Mouse (Mus musculus) embryonic facial prominence, embryonic 14.5 days (tissue): ENCODE measurements around the gene Rbm12. TPM values are rescaled to one million over a fixed set of nuclear protein-coding genes. Genes with fewer than 3 reads are reported as not detected.

Source experiments
- ATAC-seq: fragments of 200-750 bp; cut with Nextera tagmentation; 2 replicates; pipeline ENCODE4 v1.8.0; 2017; ENCODE audit warnings: low read depth, moderate number of reproducible peaks, moderate TSS enrichment
- DNase-seq: peaks from one replicate; pipeline ENCODE4 v3.0.0-alpha.2; 2015; ENCODE audit warnings: low spot score
- H3K27ac ChIP-seq: fragments of 300-500 bp; sonication (generic); replicated peaks from 2 replicates; pipeline ENCODE4 v1.5.1; 2014; ENCODE audit warnings: low read depth, mild to moderate bottlenecking, low read length, moderate library complexity
- H3K27me3 ChIP-seq: fragments of 300-500 bp; sonication (generic); replicated peaks from 2 replicates; pipeline ENCODE4 v1.6.1; 2014; ENCODE audit warnings: low read length; ENCODE audit not compliant: control insufficient read depth, insufficient read depth
- H3K36me3 ChIP-seq: fragments of 300-500 bp; sonication (generic); 2 replicates; pipeline ENCODE4 v1.6.1; 2014; ENCODE audit warnings: low read length, mixed read lengths; ENCODE audit not compliant: control insufficient read depth, insufficient read depth
- H3K4me1 ChIP-seq: fragments of 300-500 bp; sonication (generic); 2 replicates; pipeline ENCODE4 v1.6.1; 2014; ENCODE audit warnings: antibody characterized with exemption, low read length; ENCODE audit not compliant: control insufficient read depth, insufficient read depth
- H3K4me2 ChIP-seq: fragments of 300-500 bp; sonication (generic); 2 replicates; pipeline ENCODE4 v1.6.1; 2014; ENCODE audit warnings: low read depth, mild to moderate bottlenecking, low read length, moderate library complexity, mixed read lengths
- H3K4me3 ChIP-seq: fragments of 300-500 bp; sonication (generic); 2 replicates; pipeline ENCODE4 v1.5.1; 2014; ENCODE audit warnings: low read depth, mild to moderate bottlenecking, low read length
- H3K9ac ChIP-seq: fragments of 300-500 bp; sonication (generic); 2 replicates; pipeline ENCODE4 v1.6.1; 2014; ENCODE audit warnings: low read depth, mild to moderate bottlenecking, low read length, moderate library complexity, mixed read lengths
- H3K9me3 ChIP-seq: fragments of 300-500 bp; sonication (generic); 2 replicates; pipeline ENCODE4 v1.6.1; 2016; ENCODE audit warnings: low read length; ENCODE audit not compliant: control insufficient read depth
- WGBS: fragments of 180-500 bp; shearing (Covaris S2); extraction: QIAGEN DNeasy Blood & Tissue Kit; methylation state at CpG from one replicate; pipeline ENCODE4 v1.1.7; 2014; 5-methylcytosine and 5-hydroxymethylcytosine counted together
- polyA plus RNA-seq: library from polyadenylated mRNA; unstranded; fragments of >200 nt; fragmentation: Nextera tagmentation; extraction: Ambion mirVana; gene quantifications from 2 replicates; pipeline ENCODE4 v1.2.1, GENCODE M21; 2014

The Rbm12 gene
- polyA plus RNA-seq, 1 experiment from 2014 or later, result 26.2 TPM

GRCm38 (mm10) chr2:156073725-156074124 lies 38.1 kb downstream of the Rbm12 start:
- no peaks in the 10 kb centered on the region for H3K9me3 ChIP-seq
- H3K27me3 ChIP-seq, result no peaks in the 10 kb centered on the region
- H3K4me1 ChIP-seq, result no peaks in the 10 kb centered on the region
- no peak overlapping the region for H3K4me3 ChIP-seq
- H3K4me2 ChIP-seq, result no peak overlapping the region
- H3K36me3 ChIP-seq, result peaks cover 100% of the 10 kb centered on the region
- ATAC-seq (no peak), DNase-seq (no peak)
- H3K27ac ChIP-seq, result no peak overlapping the region
- H3K9ac ChIP-seq, result no peak overlapping the region
- WGBS, result 93% methylated on average over 15 of the region's 15 CpGs

DNA sequence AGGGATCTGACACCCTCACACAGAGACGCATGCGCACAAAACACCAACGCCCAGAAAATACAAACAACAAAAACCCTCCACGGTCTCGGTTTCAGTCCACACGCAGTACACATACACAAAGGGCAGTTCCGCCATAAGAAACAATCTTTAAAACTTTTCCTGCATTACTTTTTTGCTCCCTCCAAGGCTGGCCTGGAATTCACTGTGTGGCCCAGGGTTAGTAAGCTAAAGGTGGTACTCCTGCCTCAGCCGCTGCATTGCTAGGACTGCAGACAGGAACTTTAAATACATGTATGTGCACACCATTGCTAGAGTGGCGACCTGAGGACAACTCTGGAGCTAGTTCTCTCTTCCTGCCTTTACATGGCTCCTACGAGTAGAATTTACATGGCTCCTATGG lies 40.5 kb downstream of the Rbm12 start:
- DNase-seq (no peak), ATAC-seq (no peak)
- no peaks in the 10 kb centered on the region for H3K4me1 ChIP-seq
- H3K9me3 ChIP-seq, result no peaks in the 10 kb centered on the region
- H3K9ac ChIP-seq, result no peak overlapping the region
- no peak overlapping the region for H3K27ac ChIP-seq
- 94% methylated on average over 10 of the region's 10 CpGs for WGBS
- H3K4me3 ChIP-seq, result no peak overlapping the region
- no peak overlapping the region for H3K4me2 ChIP-seq
- peaks cover 78% of the 10 kb centered on the region for H3K36me3 ChIP-seq
- H3K27me3 ChIP-seq, result no peaks in the 10 kb centered on the region

DNA sequence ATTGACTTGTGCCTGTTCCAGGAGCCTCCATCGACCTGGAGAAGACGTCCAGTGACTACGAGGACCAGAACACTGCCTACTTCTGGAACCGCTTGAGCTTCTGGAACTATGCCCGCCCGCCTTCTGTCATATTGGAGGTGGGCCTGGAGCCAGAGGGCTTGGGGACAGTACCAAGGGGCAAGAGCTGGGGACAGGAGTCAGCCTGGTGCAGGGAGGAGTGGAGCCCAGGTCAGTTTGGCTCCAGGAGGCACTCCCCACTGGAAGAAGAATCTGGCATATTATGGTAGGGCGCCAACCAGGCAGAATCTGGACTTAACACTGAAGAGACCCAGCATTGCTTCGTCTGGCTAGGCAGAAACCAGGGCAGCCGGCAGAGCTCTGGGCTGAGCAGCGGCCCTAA lies 43.9 kb downstream of the Rbm12 start:
- DNase-seq (no peak), ATAC-seq (no peak)
- Histone ChIP-seq H3K4me1 (no peaks in the 10 kb centered on the region), H3K27ac (no peak overlapping the region), H3K27me3 (no peaks in the 10 kb centered on the region), H3K4me2 (no peak overlapping the region), H3K4me3 (no peak overlapping the region), H3K9me3 (no peaks in the 10 kb centered on the region), H3K9ac (no peak overlapping the region), H3K36me3 (peaks cover 45% of the 10 kb centered on the region)
- WGBS, result 91% methylated on average over 10 of the region's 10 CpGs

GRCm38 (mm10) chr2:156066126-156066525 lies 45.7 kb downstream of the Rbm12 start:
- DNase-seq, result no peak
- Histone ChIP-seq H3K36me3 (peaks cover 27% of the 10 kb centered on the region), H3K27ac (no peak overlapping the region), H3K4me1 (no peaks in the 10 kb centered on the region), H3K27me3 (no peaks in the 10 kb centered on the region), H3K4me2 (peak overlapping the region; percentile 94), H3K4me3 (peak overlapping the region; percentile 72), H3K9ac (peak overlapping the region; percentile 85), H3K9me3 (no peaks in the 10 kb centered on the region)
- ATAC-seq, result 0 out of 2 replicates have a peak, but pooled peaks have one; percentile 2
- WGBS, result 30% methylated on average over 10 of the region's 10 CpGs

DNA sequence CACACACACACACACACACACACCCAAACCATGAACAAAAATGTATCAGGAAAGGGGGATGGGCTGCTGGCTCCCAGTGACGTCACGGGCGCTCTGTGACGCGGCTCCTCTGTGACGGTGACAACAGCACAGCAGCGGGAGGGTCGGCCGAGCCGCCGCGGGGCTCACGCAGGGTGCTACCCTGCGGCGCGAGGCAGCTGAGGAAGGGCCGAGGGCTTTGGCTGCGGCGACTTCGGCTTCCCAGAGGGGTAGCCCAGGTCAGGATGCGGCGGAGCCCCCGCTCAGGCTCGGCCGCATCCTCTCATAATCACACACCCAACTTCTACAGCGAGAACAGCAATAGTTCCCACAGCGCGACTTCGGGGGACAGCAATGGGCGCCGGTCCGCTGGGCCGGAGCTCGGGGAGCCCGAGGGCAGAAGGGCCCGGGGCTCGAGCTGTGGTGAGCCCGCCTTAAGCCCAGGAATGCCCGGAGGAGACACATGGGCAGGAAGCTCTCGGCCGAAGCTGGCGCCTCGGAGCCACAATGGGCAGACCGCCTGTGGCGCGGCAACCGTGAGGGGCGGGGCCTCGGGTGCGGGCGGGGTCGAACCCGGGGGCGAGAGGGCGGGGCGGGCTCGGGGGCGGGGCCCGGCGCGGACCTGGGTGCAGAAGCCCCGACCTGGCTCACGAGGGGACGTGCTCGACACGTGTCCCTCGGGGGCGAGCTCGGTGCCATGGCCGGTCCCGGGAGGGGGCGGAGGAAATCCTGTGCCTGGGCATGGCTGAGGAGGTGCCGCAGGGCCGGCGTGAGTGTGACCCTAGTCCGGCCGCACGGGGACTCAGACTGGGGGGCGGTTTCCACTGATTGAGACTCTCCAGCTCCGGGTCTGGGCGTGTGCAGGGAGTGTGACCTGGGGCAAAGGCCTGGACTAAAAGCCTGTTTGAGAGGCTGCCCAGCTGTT lies 46.4 kb downstream of the Rbm12 start, which contains the start of gene Spag4:
Gene Spag4, plus strand, starts transcription at position 77 of the 943 bp plus-strand sequence.
- no peaks in the 10 kb centered on the region for H3K9me3 ChIP-seq
- under 1% methylated on average over 38 of the region's 81 CpGs for WGBS
- no peaks in the 10 kb centered on the region for H3K4me1 ChIP-seq
- peak within 1 kb of the TSS; percentile 81 for H3K27ac ChIP-seq
- no peaks in the 10 kb centered on the region for H3K27me3 ChIP-seq
- peak; percentile 79 for ATAC-seq
- peak; percentile 80 for DNase-seq
- H3K36me3 ChIP-seq, result peaks cover 19% of the 10 kb centered on the region
- peak within 1 kb of the TSS; percentile 72 for H3K4me3 ChIP-seq
- H3K4me2 ChIP-seq, result peak within 1 kb of the TSS; percentile 94
- H3K9ac ChIP-seq, result peak within 1 kb of the TSS; percentile 85

DNA sequence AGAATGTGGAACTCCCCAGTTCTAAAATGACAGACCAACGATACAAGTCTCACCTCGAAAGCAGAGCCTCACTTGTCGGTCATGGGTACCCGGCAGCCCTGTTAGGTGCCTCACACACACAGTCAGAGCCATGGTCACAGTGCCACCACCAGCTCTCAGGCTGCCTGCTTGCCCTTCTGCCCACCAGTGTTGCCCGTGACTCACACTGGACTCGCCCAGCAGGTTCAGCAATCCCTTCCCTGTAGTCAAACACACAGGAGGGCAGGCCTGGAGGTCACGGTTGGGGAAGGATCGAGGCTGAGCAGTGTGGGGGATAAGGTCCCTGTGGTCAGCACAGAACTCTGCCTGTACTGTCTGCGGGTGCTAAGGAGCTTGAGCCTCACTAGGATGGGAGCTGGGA lies 59.0 kb downstream of the Rbm12 start, which contains the start of gene Fer1l4:
Gene Fer1l4, minus strand, starts transcription at position 132 of the 400 bp plus-strand sequence.
- Histone ChIP-seq H3K4me3 (no peak within 1 kb of the TSS), H3K9me3 (no peaks in the 10 kb centered on the region), H3K36me3 (no peaks in the 10 kb centered on the region), H3K27me3 (no peaks in the 10 kb centered on the region), H3K27ac (no peak within 1 kb of the TSS), H3K4me2 (no peak within 1 kb of the TSS), H3K9ac (no peak within 1 kb of the TSS), H3K4me1 (no peaks in the 10 kb centered on the region)
- DNase-seq (no peak), ATAC-seq (no peak)
- 68% methylated on average over 9 of the region's 9 CpGs for WGBS

- Histone ChIP-seq H3K27ac (no peak overlapping the region), H3K4me1 (no peaks in the 10 kb centered on the region; the same call in 1 of the 2 replicates), H3K36me3 (no peaks in the 10 kb centered on the region), H3K27me3 (no peaks in the 10 kb centered on the region), H3K4me2 (peak overlapping the region; percentile 40), H3K9ac (no peak overlapping the region), H3K4me3 (no peak overlapping the region), H3K9me3 (no peaks in the 10 kb centered on the region)
- ATAC-seq (no peak), DNase-seq (no peak)
- 7% methylated on average over 19 of the region's 19 CpGs for WGBS
These were observed 63.8 kb downstream of the Rbm12 start for GRCm38 (mm10) chr2:156047929-156048328.

DNA sequence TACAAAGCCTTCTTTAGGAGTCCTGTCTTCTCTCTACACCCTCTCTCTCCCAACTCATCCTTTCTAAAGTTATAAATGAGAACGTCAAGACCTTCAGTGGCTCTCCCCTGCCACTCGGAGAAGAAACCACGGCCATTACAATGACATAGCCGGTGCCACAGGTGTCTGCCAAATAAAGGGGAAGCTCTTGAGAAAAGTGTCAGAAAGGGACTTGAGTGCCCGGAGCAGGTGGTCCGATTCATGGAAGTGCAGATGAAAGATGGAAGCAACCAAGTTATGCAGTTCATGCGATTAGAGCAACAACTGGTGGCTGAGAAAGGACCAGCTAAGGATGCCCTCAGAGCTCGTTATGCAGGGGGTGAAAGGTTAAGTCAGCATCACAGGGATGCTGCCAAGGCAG lies 68.9 kb downstream of the Rbm12 start:
- 82% methylated on average over 8 of the region's 8 CpGs for WGBS
- Histone ChIP-seq H3K4me3 (no peak overlapping the region), H3K9me3 (no peaks in the 10 kb centered on the region), H3K4me1 (no peaks in the 10 kb centered on the region; the same call in 1 of the 2 replicates), H3K9ac (no peak overlapping the region), H3K36me3 (no peaks in the 10 kb centered on the region), H3K4me2 (no peak overlapping the region), H3K27me3 (no peaks in the 10 kb centered on the region), H3K27ac (no peak overlapping the region)
- ATAC-seq, result no peak
- no peak for DNase-seq
